Mouse (Mus musculus): ENCODE measurements around the gene Gng2. TPM values are rescaled to one million over a fixed set of nuclear protein-coding genes. Genes with fewer than 3 reads are reported as not detected.

Gene Gng2
- polyA plus RNA-seq, 1 experiment from 2014 or later = 6.2 TPM

DNA sequence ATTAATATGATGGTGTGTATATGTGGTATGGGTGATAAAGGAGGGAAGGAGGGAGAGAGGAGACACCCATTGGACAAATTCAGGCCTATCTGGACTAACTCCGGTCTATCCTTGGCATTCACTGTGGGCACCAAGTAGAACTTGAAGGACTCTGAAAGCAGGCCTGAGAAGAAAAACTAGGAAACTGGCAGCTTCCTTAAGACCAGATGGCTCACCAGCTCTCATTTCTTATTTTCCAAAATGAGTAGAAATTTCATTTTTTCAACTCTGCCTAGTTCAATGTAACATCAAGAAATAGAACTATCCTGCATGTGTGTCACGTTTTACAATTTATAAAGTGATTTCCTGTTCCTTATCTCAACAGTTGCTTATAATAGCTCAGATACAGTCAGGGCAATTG lies 28.0 kb downstream of the Gng2 start:
- ATAC-seq (no peak), DNase-seq (no peak)
- TF ChIP-seq EP300 (IDR thresholded peaks at IDR 0.05; ENCODE audit: low read depth) (no peak), CTCF (IDR thresholded peaks at IDR 0.05; ENCODE audit: low read depth) (no peak)
- Histone ChIP-seq H3K9me3 (ENCODE audit: low read length) (no peaks in the 10 kb centered on the region), H3K27me3 (ENCODE audit: insufficient read depth, low read length) (no peaks in the 10 kb centered on the region), H3K27ac (ENCODE audit: low read depth) (no peak overlapping the region), H3K4me3 (ENCODE audit: low read depth, low read length) (no peak overlapping the region), H3K9ac (replicated peaks) (no peak overlapping the region), H3K4me1 (ENCODE audit: insufficient read depth) (no peaks in the 10 kb centered on the region), H3K4me2 (ENCODE audit: low read depth, low read length) (no peak overlapping the region), H3K36me3 (replicated peaks; ENCODE audit: insufficient read depth, low read length) (no peaks in the 10 kb centered on the region)
- 75% methylated on average over 2 of the region's 2 CpGs for WGBS (ENCODE audit: insufficient replicate concordance)

- no peaks in the 10 kb centered on the region for H3K36me3 ChIP-seq (replicated peaks; ENCODE audit: insufficient read depth, low read length)
- H3K4me2 ChIP-seq (ENCODE audit: low read depth, low read length) = no peak overlapping the region
- no peak overlapping the region for H3K27ac ChIP-seq (ENCODE audit: low read depth)
- no peaks in the 10 kb centered on the region for H3K4me1 ChIP-seq (ENCODE audit: insufficient read depth)
- 77% methylated on average over 7 of the region's 7 CpGs for WGBS (ENCODE audit: insufficient replicate concordance)
- no peaks in the 10 kb centered on the region for H3K27me3 ChIP-seq (ENCODE audit: insufficient read depth, low read length)
- TF ChIP-seq EP300 (IDR thresholded peaks at IDR 0.05; ENCODE audit: low read depth) = no peak
- no peak for TF ChIP-seq CTCF (IDR thresholded peaks at IDR 0.05; ENCODE audit: low read depth)
- ATAC-seq = no peak
- H3K4me3 ChIP-seq (ENCODE audit: low read depth, low read length) = no peak overlapping the region
- H3K9ac ChIP-seq (replicated peaks) = no peak overlapping the region
- no peak for DNase-seq
- H3K9me3 ChIP-seq (ENCODE audit: low read length) = no peaks in the 10 kb centered on the region
Observed at GRCm38 (mm10) chr14:19946221-19946620, 31.2 kb downstream of the Gng2 start.

GRCm38 (mm10) chr14:19942732-19943131 lies 34.7 kb downstream of the Gng2 start:
- no peak overlapping the region for H3K27ac ChIP-seq (ENCODE audit: low read depth)
- no peaks in the 10 kb centered on the region for H3K36me3 ChIP-seq (replicated peaks; ENCODE audit: insufficient read depth, low read length)
- no peaks in the 10 kb centered on the region for H3K9me3 ChIP-seq (ENCODE audit: low read length)
- H3K4me3 ChIP-seq (ENCODE audit: low read depth, low read length) = no peak overlapping the region
- H3K9ac ChIP-seq (replicated peaks) = no peak overlapping the region
- ATAC-seq = no peak
- no peak for TF ChIP-seq CTCF (IDR thresholded peaks at IDR 0.05; ENCODE audit: low read depth)
- TF ChIP-seq EP300 (IDR thresholded peaks at IDR 0.05; ENCODE audit: low read depth) = no peak
- no peaks in the 10 kb centered on the region for H3K27me3 ChIP-seq (ENCODE audit: insufficient read depth, low read length)
- H3K4me1 ChIP-seq (ENCODE audit: insufficient read depth) = no peaks in the 10 kb centered on the region
- DNase-seq = no peak
- WGBS (ENCODE audit: insufficient replicate concordance) = 66% methylated on average over 3 of the region's 3 CpGs
- no peak overlapping the region for H3K4me2 ChIP-seq (ENCODE audit: low read depth, low read length)

GRCm38 (mm10) chr14:19942329-19942728 lies 35.1 kb downstream of the Gng2 start:
- H3K27ac ChIP-seq (ENCODE audit: low read depth) = no peak overlapping the region
- TF ChIP-seq EP300 (IDR thresholded peaks at IDR 0.05; ENCODE audit: low read depth) (no peak), CTCF (IDR thresholded peaks at IDR 0.05; ENCODE audit: low read depth) (no peak)
- no peaks in the 10 kb centered on the region for H3K27me3 ChIP-seq (ENCODE audit: insufficient read depth, low read length)
- H3K36me3 ChIP-seq (replicated peaks; ENCODE audit: insufficient read depth, low read length) = no peaks in the 10 kb centered on the region
- ATAC-seq (no peak), DNase-seq (no peak)
- no peak overlapping the region for H3K9ac ChIP-seq (replicated peaks)
- H3K9me3 ChIP-seq (ENCODE audit: low read length) = no peaks in the 10 kb centered on the region
- no peaks in the 10 kb centered on the region for H3K4me1 ChIP-seq (ENCODE audit: insufficient read depth)
- H3K4me2 ChIP-seq (ENCODE audit: low read depth, low read length) = no peak overlapping the region
- no peak overlapping the region for H3K4me3 ChIP-seq (ENCODE audit: low read depth, low read length)
- WGBS (ENCODE audit: insufficient replicate concordance) = 42% methylated on average over 4 of the region's 4 CpGs

DNA sequence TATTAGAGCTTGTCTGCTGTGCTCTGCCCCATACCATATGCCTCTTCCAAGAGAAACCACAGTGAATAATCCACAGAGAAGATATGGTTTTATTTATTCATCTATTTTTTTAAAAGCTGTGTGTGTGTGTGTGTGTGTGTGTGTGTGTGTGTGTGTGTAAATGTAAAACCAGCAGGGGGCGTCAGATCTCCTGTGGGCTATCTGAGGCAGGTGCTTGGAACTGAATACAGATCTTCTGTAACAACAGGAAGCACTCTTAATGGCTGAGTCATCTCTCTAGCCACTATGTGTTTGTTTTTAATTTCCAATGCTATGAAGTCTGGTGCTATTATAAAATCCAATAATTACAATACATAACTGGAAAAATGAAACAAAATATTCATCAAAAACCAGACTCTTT lies 37.4 kb downstream of the Gng2 start:
- H3K9me3 ChIP-seq (ENCODE audit: low read length) = no peaks in the 10 kb centered on the region
- H3K27ac ChIP-seq (ENCODE audit: low read depth) = no peak overlapping the region
- H3K4me3 ChIP-seq (ENCODE audit: low read depth, low read length) = no peak overlapping the region
- no peak for DNase-seq
- H3K4me2 ChIP-seq (ENCODE audit: low read depth, low read length) = no peak overlapping the region
- no peaks in the 10 kb centered on the region for H3K36me3 ChIP-seq (replicated peaks; ENCODE audit: insufficient read depth, low read length)
- H3K9ac ChIP-seq (replicated peaks) = no peak overlapping the region
- WGBS (ENCODE audit: insufficient replicate concordance) = 68% methylated on average over 1 of the region's 1 CpGs
- TF ChIP-seq EP300 (IDR thresholded peaks at IDR 0.05; ENCODE audit: low read depth) (no peak), CTCF (IDR thresholded peaks at IDR 0.05; ENCODE audit: low read depth) (no peak)
- H3K27me3 ChIP-seq (ENCODE audit: insufficient read depth, low read length) = no peaks in the 10 kb centered on the region
- no peak for ATAC-seq
- H3K4me1 ChIP-seq (ENCODE audit: insufficient read depth) = no peaks in the 10 kb centered on the region

DNA sequence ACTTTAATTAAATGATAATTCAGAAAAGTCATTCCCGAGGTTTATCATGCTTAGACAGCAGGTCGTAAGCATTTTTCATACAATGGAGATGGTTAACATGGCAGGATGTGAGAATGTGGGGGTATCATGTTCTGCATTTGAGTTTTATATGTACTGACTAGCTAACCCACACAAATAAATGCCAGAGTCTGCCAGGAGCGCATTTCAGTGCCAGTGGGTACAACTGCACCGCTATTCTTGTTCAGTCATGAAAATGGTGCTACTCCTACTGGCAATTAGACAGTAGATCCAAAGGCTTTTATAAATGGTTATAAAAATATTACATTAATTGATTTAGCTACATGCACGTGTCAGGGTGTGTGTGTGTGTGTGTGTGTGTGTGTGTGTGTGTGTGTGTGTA lies 38.9 kb downstream of the Gng2 start:
- Histone ChIP-seq H3K27me3 (ENCODE audit: insufficient read depth, low read length) (no peaks in the 10 kb centered on the region), H3K9me3 (ENCODE audit: low read length) (no peaks in the 10 kb centered on the region), H3K4me3 (ENCODE audit: low read depth, low read length) (no peak overlapping the region), H3K27ac (ENCODE audit: low read depth) (no peak overlapping the region), H3K4me1 (ENCODE audit: insufficient read depth) (no peaks in the 10 kb centered on the region), H3K36me3 (replicated peaks; ENCODE audit: insufficient read depth, low read length) (no peaks in the 10 kb centered on the region), H3K4me2 (ENCODE audit: low read depth, low read length) (no peak overlapping the region), H3K9ac (replicated peaks) (no peak overlapping the region)
- TF ChIP-seq EP300 (IDR thresholded peaks at IDR 0.05; ENCODE audit: low read depth) = no peak
- TF ChIP-seq CTCF (IDR thresholded peaks at IDR 0.05; ENCODE audit: low read depth) = no peak
- WGBS (ENCODE audit: insufficient replicate concordance) = 77% methylated on average over 5 of the region's 5 CpGs
- DNase-seq = no peak
- ATAC-seq = no peak

DNA sequence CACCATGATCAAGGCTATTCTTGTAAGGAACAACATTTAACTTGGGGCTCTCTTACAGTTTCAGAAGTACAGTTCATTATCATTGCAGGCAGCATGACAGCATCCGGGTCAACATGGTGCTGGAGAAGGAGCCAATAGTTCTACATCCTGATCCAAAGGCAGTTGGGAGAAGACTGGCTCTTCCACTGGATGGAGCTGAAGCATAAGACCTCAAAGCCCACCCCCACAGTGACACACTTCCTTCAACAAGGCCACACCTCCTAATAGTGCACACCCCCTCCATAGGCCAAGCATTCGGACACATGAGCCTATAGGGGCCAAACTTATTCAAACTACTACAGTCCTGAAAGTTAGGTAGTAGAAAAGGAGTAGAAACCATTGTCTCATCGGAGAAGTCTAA lies 42.3 kb downstream of the Gng2 start:
- no peak overlapping the region for H3K27ac ChIP-seq (ENCODE audit: low read depth)
- no peak overlapping the region for H3K4me3 ChIP-seq (ENCODE audit: low read depth, low read length)
- H3K27me3 ChIP-seq (ENCODE audit: insufficient read depth, low read length) = no peaks in the 10 kb centered on the region
- no peak overlapping the region for H3K4me2 ChIP-seq (ENCODE audit: low read depth, low read length)
- TF ChIP-seq CTCF (IDR thresholded peaks at IDR 0.05; ENCODE audit: low read depth) (no peak), EP300 (IDR thresholded peaks at IDR 0.05; ENCODE audit: low read depth) (no peak)
- H3K9ac ChIP-seq (replicated peaks) = no peak overlapping the region
- 76% methylated on average over 3 of the region's 3 CpGs for WGBS (ENCODE audit: insufficient replicate concordance)
- H3K4me1 ChIP-seq (ENCODE audit: insufficient read depth) = no peaks in the 10 kb centered on the region
- ATAC-seq = no peak
- H3K9me3 ChIP-seq (ENCODE audit: low read length) = no peaks in the 10 kb centered on the region
- DNase-seq = no peak
- H3K36me3 ChIP-seq (replicated peaks; ENCODE audit: insufficient read depth, low read length) = no peaks in the 10 kb centered on the region

Data from liver, postnatal 0 days (tissue).